Mouse (Mus musculus) G1E (cell line): ENCODE measurements around the gene Nsmce1. TPM values are rescaled to one million over a fixed set of nuclear protein-coding genes. Genes with fewer than 3 reads are reported as not detected.
A peak's percentile ranks its signal among the peaks of the same experiment; 100 is the strongest.

Experiments
- ATAC-seq: 2 replicates; pipeline ENCODE4 v1.8.0; 2016; ENCODE audit warnings: mild to moderate bottlenecking; ENCODE audit not compliant: insufficient number of reproducible peaks, poor library complexity, low FRiP score, severe bottlenecking; ENCODE audit errors: extremely low read depth
- DNase-seq: peaks from one replicate; pipeline ENCODE4 v3.0.0; 2012; ENCODE audit warnings: low spot score
- H3K27me3 ChIP-seq: 2 replicates; pipeline ENCODE4 v1.6.1; 2012; ENCODE audit warnings: mild to moderate bottlenecking, low read length, inconsistent platforms; ENCODE audit not compliant: insufficient read depth
- H3K36me3 ChIP-seq: replicated peaks from 2 replicates; pipeline ENCODE3; 2012; ENCODE audit warnings: mild to moderate bottlenecking, inconsistent platforms
- H3K4me1 ChIP-seq: 2 replicates; pipeline ENCODE4 v1.6.1; 2012; ENCODE audit warnings: low read depth, low read length, inconsistent platforms, mixed read lengths; ENCODE audit not compliant: insufficient read depth
- H3K4me3 ChIP-seq: 2 replicates; pipeline ENCODE4 v1.5.1; 2012; ENCODE audit warnings: low read depth, mild to moderate bottlenecking, inconsistent platforms, low read length, moderate library complexity, mixed read lengths
- H3K9me3 ChIP-seq: replicated peaks from 2 replicates; pipeline ENCODE4 v1.6.1; 2012; ENCODE audit warnings: inconsistent platforms
- CTCF ChIP-seq: IDR thresholded peaks from 2 replicates; pipeline ENCODE4 v1.5.1; 2012; ENCODE audit warnings: low read depth, low read length, inconsistent platforms, mixed read lengths
- GATA1 ChIP-seq: IDR thresholded peaks from 2 replicates; pipeline ENCODE4 v1.6.1; 2012; ENCODE audit warnings: borderline replicate concordance, low read length, inconsistent platforms, mixed read lengths
- GATA2 ChIP-seq: IDR thresholded peaks from 2 replicates; pipeline ENCODE4 v1.6.1; 2012; ENCODE audit warnings: low read depth, low read length, inconsistent platforms, borderline replicate concordance
- POLR2AphosphoS5 ChIP-seq: IDR thresholded peaks from 2 replicates; pipeline ENCODE4 v1.6.1; 2012; ENCODE audit warnings: low read depth, low read length, inconsistent platforms; ENCODE audit not compliant: insufficient replicate concordance
- TAL1 ChIP-seq: conservative IDR thresholded peaks from 2 replicates; pipeline ENCODE4 v1.6.1; 2012; ENCODE audit warnings: low read depth, low read length, inconsistent platforms, mixed read lengths
- polyA plus RNA-seq: library from polyadenylated mRNA; stranded (reverse); fragments of >175 nt; gene quantifications from 2 replicates; pipeline ENCODE4 v1.2.3, GENCODE M21; 2012
- total RNA-seq, 2 experiments: library from RNA; stranded (forward) in 1 of 2; stranded (reverse) in 1 of 2; fragments of 200-1000 nt in 1 of 2; fragments of >200 nt in 1 of 2; fragmentation: Nextera tagmentation in 1 of 2; gene quantifications; 2 replicates each; pipeline ENCODE4 v1.2.3; 2014 to 2017

Nsmce1 gene
- total and polyA plus RNA-seq, 3 experiments: 13.0 to 102 (median 44.0) TPM

DNA sequence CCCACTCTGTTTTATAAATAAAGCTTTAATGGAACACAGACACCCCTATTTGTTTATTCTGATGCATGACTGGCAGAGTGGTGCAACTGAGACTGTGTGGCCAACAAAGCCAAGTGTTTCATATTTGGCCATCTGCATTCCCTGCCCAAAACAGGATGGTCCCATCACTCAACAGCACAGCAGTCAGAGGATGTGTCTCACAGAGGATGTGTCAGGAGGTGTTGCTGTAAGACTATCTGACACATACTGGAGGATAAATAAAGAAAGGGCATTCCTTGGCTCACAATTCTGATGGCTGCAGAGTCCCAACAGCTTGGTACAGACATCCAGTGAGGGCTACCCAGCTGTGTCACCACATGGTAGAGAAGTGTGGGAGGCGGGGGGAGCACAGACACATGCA is 40.7 kb downstream of the Nsmce1 start:
- ATAC-seq (no peak), DNase-seq (no peak)
- Histone ChIP-seq H3K4me3 (no peak overlapping the region), H3K27me3 (no peaks in the 10 kb centered on the region), H3K36me3 (peaks cover 78% of the 10 kb centered on the region), H3K4me1 (peaks cover 14% of the 10 kb centered on the region), H3K9me3 (peaks cover 6% of the 10 kb centered on the region)
- TF ChIP-seq GATA1 (no peak), TAL1 (no peak), GATA2 (no peak), POLR2AphosphoS5 (no peak), CTCF (no peak)

DNA sequence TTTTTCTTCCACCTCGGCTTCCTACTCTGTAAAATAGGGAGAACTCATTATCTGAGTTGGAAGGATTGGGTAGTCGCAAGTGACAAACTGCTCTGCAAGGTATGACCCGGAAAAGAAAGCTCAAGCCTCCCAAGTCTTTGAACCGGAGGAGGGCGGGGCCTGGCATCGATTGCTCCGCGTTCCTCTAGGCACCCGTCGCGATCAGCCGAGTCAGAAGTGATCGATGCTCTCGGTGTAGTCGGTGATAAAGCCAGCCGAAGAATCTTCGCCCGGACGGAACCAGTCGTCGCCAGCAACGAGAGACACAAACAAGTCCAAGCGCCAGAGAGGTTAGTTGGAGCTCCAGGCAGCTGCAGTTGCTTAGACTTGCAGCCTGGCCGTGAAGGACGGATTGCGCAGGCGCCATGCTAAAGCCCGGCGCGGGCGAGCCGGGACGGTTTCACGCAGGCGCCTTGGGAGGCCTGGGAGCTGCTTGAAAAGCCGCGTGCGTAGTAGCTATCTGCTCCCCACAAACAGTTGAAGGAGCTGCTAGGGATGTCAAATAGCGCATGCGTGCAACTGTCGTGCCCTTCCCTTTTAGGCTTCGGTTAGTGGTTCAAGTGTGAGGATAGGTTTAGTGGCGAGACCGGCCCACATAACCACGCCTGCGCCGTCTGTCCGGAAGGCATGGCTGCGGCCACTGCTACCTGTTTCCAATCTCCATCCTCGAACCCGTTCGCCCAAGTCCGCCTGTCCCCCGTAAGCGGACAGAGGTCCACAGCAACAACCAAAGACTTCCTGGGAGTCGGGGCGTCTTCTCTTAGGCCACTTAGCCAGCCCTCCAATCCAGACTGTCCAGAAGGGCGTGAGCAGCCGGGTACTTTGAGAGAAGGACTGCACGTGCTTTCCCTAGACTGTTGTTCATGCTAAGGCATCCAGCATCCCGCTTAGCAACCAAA is 46.7 kb downstream of the Nsmce1 start, which contains the start of gene Kdm8:
Kdm8 (plus strand) TSS at position 213 of the 938 bp plus-strand sequence.
- peak; percentile 92 for ATAC-seq
- H3K4me3 ChIP-seq: peak within 1 kb of the TSS; percentile 76
- TF ChIP-seq GATA1: no peak
- TF ChIP-seq POLR2AphosphoS5: no peak; the same call in 1 of the 2 replicates
- TF ChIP-seq TAL1: no peak
- TF ChIP-seq GATA2: no peak
- TF ChIP-seq CTCF: no peak
- peak; percentile 98 for DNase-seq
- peaks cover 21% of the 10 kb centered on the region for H3K36me3 ChIP-seq
- H3K4me1 ChIP-seq: peaks cover 41% of the 10 kb centered on the region
- H3K27me3 ChIP-seq: no peaks in the 10 kb centered on the region
- peaks cover 6% of the 10 kb centered on the region for H3K9me3 ChIP-seq

DNA sequence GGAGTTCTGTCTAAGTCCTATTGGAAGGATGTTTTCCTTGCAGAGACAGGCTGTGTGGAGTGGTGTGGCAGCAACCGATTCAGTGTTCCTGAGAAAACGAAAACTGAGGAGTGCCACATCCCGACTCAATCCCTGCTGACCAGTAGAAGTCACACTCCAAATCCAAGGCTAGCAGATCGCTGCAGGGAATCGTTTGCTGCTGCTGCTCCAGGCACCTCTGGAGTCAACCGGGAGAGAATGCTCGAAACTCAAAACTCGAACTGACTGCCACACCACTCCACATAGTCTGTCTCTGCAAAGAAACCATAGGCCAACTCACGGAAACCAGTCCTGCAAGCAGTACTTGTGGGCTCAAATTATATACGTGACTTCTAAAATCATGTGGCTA is 47.3 kb downstream of the Nsmce1 start:
- H3K9me3 ChIP-seq: peaks cover 10% of the 10 kb centered on the region
- H3K27me3 ChIP-seq: no peaks in the 10 kb centered on the region
- TF ChIP-seq CTCF: no peak
- no peak for TF ChIP-seq TAL1
- TF ChIP-seq GATA2: no peak
- TF ChIP-seq POLR2AphosphoS5: no peak
- no peak for TF ChIP-seq GATA1
- DNase-seq: no peak
- peaks cover 17% of the 10 kb centered on the region for H3K36me3 ChIP-seq
- peaks cover 37% of the 10 kb centered on the region for H3K4me1 ChIP-seq
- no peak for ATAC-seq
- H3K4me3 ChIP-seq: peak overlapping the region; percentile 76

DNA sequence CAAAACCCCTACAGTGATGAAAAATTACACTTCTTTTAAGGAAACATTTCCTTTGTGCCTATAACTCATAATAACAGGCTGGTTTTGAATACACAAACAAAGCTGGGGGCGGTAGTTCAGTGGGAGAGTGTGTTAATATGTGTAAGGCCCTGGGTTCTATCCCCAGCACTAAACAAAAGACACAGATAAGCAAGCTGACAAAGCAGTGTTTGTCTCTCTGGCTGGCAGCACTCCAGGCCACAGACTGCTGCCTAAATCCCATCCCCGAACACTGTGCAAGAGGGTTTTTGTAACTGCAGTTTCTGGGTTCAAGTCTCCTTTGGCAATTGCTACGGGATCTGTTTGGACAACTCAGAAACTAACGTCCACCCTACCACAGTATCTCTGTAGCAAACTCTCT is 49.1 kb downstream of the Nsmce1 start:
- TF ChIP-seq GATA1 (no peak), POLR2AphosphoS5 (no peak), GATA2 (no peak), TAL1 (no peak), CTCF (no peak)
- peaks cover 12% of the 10 kb centered on the region for H3K36me3 ChIP-seq
- no peak overlapping the region for H3K4me3 ChIP-seq
- H3K9me3 ChIP-seq: peaks cover 11% of the 10 kb centered on the region
- H3K27me3 ChIP-seq: no peaks in the 10 kb centered on the region; the same call in 1 of the 2 replicates
- DNase-seq: no peak
- peaks cover 33% of the 10 kb centered on the region for H3K4me1 ChIP-seq
- no peak for ATAC-seq

DNA sequence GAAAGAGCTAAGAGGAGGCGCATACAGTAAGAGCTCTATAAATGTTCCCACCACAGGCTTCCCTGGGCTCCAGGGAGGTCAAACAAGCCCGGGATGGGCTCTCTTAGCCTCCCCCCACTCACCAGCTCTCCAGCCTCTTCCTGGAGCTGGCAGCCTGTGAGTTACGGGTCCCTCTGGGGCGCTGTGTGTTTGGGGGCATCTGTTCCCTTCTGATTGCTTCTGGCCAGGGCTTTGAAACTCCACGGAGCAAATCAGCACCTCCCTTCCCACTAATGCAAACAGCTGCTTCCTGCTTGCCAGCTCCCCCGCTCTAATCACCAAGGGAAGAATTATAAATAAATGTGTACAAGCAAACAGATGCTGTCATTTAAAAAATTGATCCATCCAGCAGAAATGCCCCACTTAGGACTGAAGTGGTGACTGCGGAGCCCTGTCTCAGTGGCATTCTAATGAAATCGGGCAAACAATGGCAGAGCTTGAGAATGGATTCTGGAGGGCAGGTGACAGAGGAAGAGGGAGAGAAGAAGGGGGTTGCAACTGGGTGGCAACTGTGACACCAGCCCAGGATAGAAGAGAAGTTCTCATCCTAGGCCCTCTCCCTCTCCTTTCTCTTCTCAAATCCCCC is 56.6 kb downstream of the Nsmce1 start:
- ATAC-seq: no peak

DNA sequence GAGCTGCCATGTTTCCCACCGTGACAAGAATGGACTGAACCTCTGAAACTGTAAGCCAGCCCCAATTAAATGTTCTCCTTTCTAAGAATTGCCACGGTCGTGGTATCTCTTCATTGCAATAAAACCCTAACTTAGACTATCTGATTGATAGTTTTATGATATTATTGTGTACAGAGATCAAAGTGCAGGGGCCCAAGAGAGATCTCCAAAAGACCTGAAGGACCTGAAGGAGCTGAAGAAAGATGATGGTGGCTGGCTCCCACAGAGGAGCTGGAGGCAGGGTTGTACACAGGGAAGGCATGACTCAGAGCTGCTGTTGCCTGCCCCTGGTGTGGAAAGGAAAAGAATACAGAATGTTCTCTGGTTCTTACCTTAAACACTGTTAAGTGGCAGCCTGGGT is 57.5 kb downstream of the Nsmce1 start:
- DNase-seq (no peak), ATAC-seq (no peak)
- Histone ChIP-seq H3K36me3 (no peaks in the 10 kb centered on the region), H3K4me3 (no peak overlapping the region), H3K4me1 (peaks cover 50% of the 10 kb centered on the region), H3K27me3 (peaks cover 3% of the 10 kb centered on the region), H3K9me3 (peaks cover 5% of the 10 kb centered on the region)
- TF ChIP-seq GATA1: no peak
- no peak for TF ChIP-seq GATA2
- no peak for TF ChIP-seq CTCF
- no peak for TF ChIP-seq TAL1
- TF ChIP-seq POLR2AphosphoS5: no peak

More for the DNA sequence above, 56.6 kb downstream of the Nsmce1 start:
- no peak for TF ChIP-seq GATA1
- no peak for TF ChIP-seq TAL1
- peaks cover 41% of the 10 kb centered on the region for H3K4me1 ChIP-seq
- peaks cover 3% of the 10 kb centered on the region for H3K27me3 ChIP-seq
- no peak for DNase-seq
- H3K4me3 ChIP-seq: no peak overlapping the region
- H3K36me3 ChIP-seq: no peaks in the 10 kb centered on the region
- H3K9me3 ChIP-seq: peaks cover 11% of the 10 kb centered on the region
